Mouse (Mus musculus): ENCODE data around the gene Tbccd1. TPM values are rescaled to one million over a fixed set of nuclear protein-coding genes. Genes with fewer than 3 reads are reported as not detected.

Tbccd1 gene
- polyA plus RNA-seq (2015; fragmentation: Nextera tagmentation; extraction: Ambion mirVana), result 19.5 and 23.2 TPM in 2 replicates

- no peaks in the 10 kb centered on the region for H3K9me3 ChIP-seq (replicated peaks)
- peak within 1 kb of the TSS; percentile 89 for H3K4me2 ChIP-seq
- H3K4me3 ChIP-seq (replicated peaks), result peak within 1 kb of the TSS; percentile 96
- peaks cover 20% of the 10 kb centered on the region for H3K4me1 ChIP-seq
- H3K27ac ChIP-seq (replicated peaks), result peak within 1 kb of the TSS; percentile 77
- peak; percentile 99 for ATAC-seq (ENCODE audit: low FRiP score)
- H3K27me3 ChIP-seq (replicated peaks), result no peaks in the 10 kb centered on the region
- peak within 1 kb of the TSS; percentile 83 for H3K9ac ChIP-seq (replicated peaks)
- WGBS, result under 1% methylated on average over 62 of the region's 62 CpGs
- H3K36me3 ChIP-seq, result peaks cover 6% of the 10 kb centered on the region; the same call in 1 of the 2 replicates
Observed at GRCm38 (mm10) chr16:22857431-22858113, at the start of gene Tbccd1, which contains the start of gene Dnajb11. TSS of gene Tbccd1 (minus strand) at chr16:22857669. TSS of gene Dnajb11 (plus strand) at chr16:22857845.

DNA sequence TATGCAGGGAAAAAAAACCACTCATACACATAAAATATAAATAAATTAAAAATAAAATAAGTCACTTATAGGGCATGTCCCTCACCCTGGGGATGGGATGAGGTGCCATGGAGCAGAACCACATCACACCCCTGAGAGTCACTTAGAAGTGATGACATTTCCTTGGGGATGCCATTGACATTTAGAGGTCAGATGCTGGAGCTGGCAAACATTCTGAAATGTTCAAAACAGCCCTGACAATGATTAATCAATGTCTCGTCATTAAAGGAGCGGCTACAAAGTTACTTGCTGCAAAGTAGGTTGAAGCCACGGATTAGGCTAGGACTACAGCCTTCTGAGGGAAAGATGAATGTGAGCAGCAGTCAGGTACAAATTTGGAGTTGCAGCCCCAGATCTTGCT is 43.9 kb upstream of the Tbccd1 start:
- H3K27ac ChIP-seq (replicated peaks), result no peak overlapping the region
- no peak for ATAC-seq (ENCODE audit: low FRiP score)
- H3K9me3 ChIP-seq (replicated peaks), result no peaks in the 10 kb centered on the region
- no peak overlapping the region for H3K4me3 ChIP-seq (replicated peaks)
- H3K4me2 ChIP-seq, result no peak overlapping the region
- no peaks in the 10 kb centered on the region for H3K27me3 ChIP-seq (replicated peaks)
- 80% methylated on average over 3 of the region's 3 CpGs for WGBS
- H3K9ac ChIP-seq (replicated peaks), result no peak overlapping the region
- no peaks in the 10 kb centered on the region for H3K36me3 ChIP-seq
- no peaks in the 10 kb centered on the region for H3K4me1 ChIP-seq

- no peaks in the 10 kb centered on the region for H3K9me3 ChIP-seq (replicated peaks)
- H3K9ac ChIP-seq (replicated peaks), result no peak overlapping the region
- no peak overlapping the region for H3K4me2 ChIP-seq
- no peak for ATAC-seq (ENCODE audit: low FRiP score)
- H3K27me3 ChIP-seq (replicated peaks), result no peaks in the 10 kb centered on the region
- no peak overlapping the region for H3K4me3 ChIP-seq (replicated peaks)
- whole genome bisulfite sequencing, result 88% methylated on average over 10 of the region's 10 CpGs
- H3K27ac ChIP-seq (replicated peaks), result no peak overlapping the region
- no peaks in the 10 kb centered on the region for H3K4me1 ChIP-seq
- H3K36me3 ChIP-seq, result no peaks in the 10 kb centered on the region
Observed at GRCm38 (mm10) chr16:22899866-22900570, 42.5 kb upstream of the Tbccd1 start.

- WGBS, result 40% methylated on average over 5 of the region's 5 CpGs
- H3K36me3 ChIP-seq, result no peaks in the 10 kb centered on the region
- H3K4me2 ChIP-seq, result no peak overlapping the region
- H3K9me3 ChIP-seq (replicated peaks), result no peaks in the 10 kb centered on the region
- H3K27me3 ChIP-seq (replicated peaks), result no peaks in the 10 kb centered on the region
- no peak overlapping the region for H3K9ac ChIP-seq (replicated peaks)
- H3K4me1 ChIP-seq, result no peaks in the 10 kb centered on the region
- H3K4me3 ChIP-seq (replicated peaks), result no peak overlapping the region
- H3K27ac ChIP-seq (replicated peaks), result no peak overlapping the region
- ATAC-seq (ENCODE audit: low FRiP score), result no peak
Observed at GRCm38 (mm10) chr16:22899346-22899745, 41.9 kb upstream of the Tbccd1 start.

GRCm38 (mm10) chr16:22896618-22897017 is 39.1 kb upstream of the Tbccd1 start:
- H3K27me3 ChIP-seq (replicated peaks), result no peaks in the 10 kb centered on the region

DNA sequence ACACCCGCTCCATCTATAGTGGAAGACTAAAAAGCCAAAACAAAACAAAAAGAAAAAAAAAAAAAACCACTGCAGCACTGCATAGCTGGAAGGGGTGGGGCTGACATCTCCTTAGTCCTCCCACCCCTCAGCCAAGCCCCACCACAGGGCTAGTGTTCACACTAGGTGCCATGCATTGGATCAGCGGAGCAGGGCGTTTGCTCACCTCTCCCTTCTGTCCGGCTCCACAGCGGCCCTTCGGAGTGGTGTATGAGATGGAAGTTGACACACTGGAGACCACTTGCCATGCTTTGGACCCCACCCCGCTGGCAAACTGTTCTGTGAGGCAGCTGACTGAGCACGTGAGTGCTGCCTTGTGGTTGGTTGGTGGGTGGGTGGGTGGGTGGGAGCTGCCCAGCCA is 36.6 kb upstream of the Tbccd1 start:
- H3K4me2 ChIP-seq, result no peak overlapping the region
- WGBS, result 67% methylated on average over 8 of the region's 8 CpGs
- no peak overlapping the region for H3K27ac ChIP-seq (replicated peaks)

More at GRCm38 (mm10) chr16:22896618-22897017, 39.1 kb upstream of the Tbccd1 start:
- no peak overlapping the region for H3K9ac ChIP-seq (replicated peaks)
- WGBS, result 72% methylated on average over 2 of the region's 2 CpGs
- H3K27ac ChIP-seq (replicated peaks), result no peak overlapping the region
- H3K4me3 ChIP-seq (replicated peaks), result no peak overlapping the region
- no peak overlapping the region for H3K4me2 ChIP-seq
- no peak for ATAC-seq (ENCODE audit: low FRiP score)
- H3K9me3 ChIP-seq (replicated peaks), result no peaks in the 10 kb centered on the region
- no peaks in the 10 kb centered on the region for H3K4me1 ChIP-seq
- H3K36me3 ChIP-seq, result no peaks in the 10 kb centered on the region

GRCm38 (mm10) chr16:22891733-22892154 is 34.3 kb upstream of the Tbccd1 start:
- Histone ChIP-seq H3K27me3 (replicated peaks) (no peaks in the 10 kb centered on the region), H3K9ac (replicated peaks) (no peak overlapping the region), H3K4me1 (no peaks in the 10 kb centered on the region), H3K9me3 (replicated peaks) (no peaks in the 10 kb centered on the region), H3K4me2 (no peak overlapping the region), H3K27ac (replicated peaks) (no peak overlapping the region), H3K4me3 (replicated peaks) (no peak overlapping the region), H3K36me3 (no peaks in the 10 kb centered on the region)
- WGBS, result 93% methylated on average over 8 of the region's 8 CpGs
- no peak for ATAC-seq (ENCODE audit: low FRiP score)

More for the DNA sequence above, 36.6 kb upstream of the Tbccd1 start:
- no peak overlapping the region for H3K9ac ChIP-seq (replicated peaks)
- ATAC-seq (ENCODE audit: low FRiP score), result no peak
- H3K9me3 ChIP-seq (replicated peaks), result no peaks in the 10 kb centered on the region
- no peaks in the 10 kb centered on the region for H3K4me1 ChIP-seq
- H3K27me3 ChIP-seq (replicated peaks), result no peaks in the 10 kb centered on the region
- H3K4me3 ChIP-seq (replicated peaks), result no peak overlapping the region
- no peaks in the 10 kb centered on the region for H3K36me3 ChIP-seq

GRCm38 (mm10) chr16:22890683-22891510 is 33.4 kb upstream of the Tbccd1 start, which contains the start of gene Ahsg:
TSS of gene Ahsg (plus strand) at chr16:22891277.
- Histone ChIP-seq H3K27ac (replicated peaks) (no peak within 1 kb of the TSS), H3K27me3 (replicated peaks) (no peaks in the 10 kb centered on the region), H3K4me1 (no peaks in the 10 kb centered on the region), H3K9me3 (replicated peaks) (no peaks in the 10 kb centered on the region), H3K4me3 (replicated peaks) (no peak within 1 kb of the TSS), H3K9ac (replicated peaks) (no peak within 1 kb of the TSS), H3K4me2 (no peak within 1 kb of the TSS), H3K36me3 (no peaks in the 10 kb centered on the region)
- no peak for ATAC-seq (ENCODE audit: low FRiP score)
- WGBS, result 88% methylated on average over 11 of the region's 11 CpGs

DNA sequence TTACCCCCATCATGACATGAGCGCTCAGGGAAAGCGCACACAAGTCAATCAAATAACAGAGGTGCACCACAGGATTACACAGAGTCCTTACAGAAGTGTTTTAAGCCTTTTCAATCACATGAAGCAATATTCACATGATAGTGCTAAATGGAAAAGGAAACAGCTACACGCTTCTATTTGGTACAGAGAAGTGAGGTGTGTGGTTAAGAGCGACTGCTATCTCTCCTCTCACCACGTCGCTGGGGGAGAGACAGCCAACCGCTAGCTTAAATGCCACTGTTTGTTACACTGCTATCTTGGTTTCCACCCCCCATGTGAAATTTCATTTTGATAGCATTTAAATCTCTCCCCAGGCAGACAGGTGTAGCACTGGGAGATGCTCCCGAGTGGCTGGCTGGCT is 32.2 kb upstream of the Tbccd1 start:
- H3K9me3 ChIP-seq (replicated peaks), result no peaks in the 10 kb centered on the region
- H3K27me3 ChIP-seq (replicated peaks), result no peaks in the 10 kb centered on the region
- no peak overlapping the region for H3K4me2 ChIP-seq
- H3K36me3 ChIP-seq, result no peaks in the 10 kb centered on the region
- WGBS, result 93% methylated on average over 8 of the region's 8 CpGs
- no peak overlapping the region for H3K9ac ChIP-seq (replicated peaks)
- H3K4me1 ChIP-seq, result no peaks in the 10 kb centered on the region
- H3K4me3 ChIP-seq (replicated peaks), result no peak overlapping the region
- no peak overlapping the region for H3K27ac ChIP-seq (replicated peaks)
- no peak for ATAC-seq (ENCODE audit: low FRiP score)

GRCm38 (mm10) chr16:22888835-22889234 is 31.4 kb upstream of the Tbccd1 start:
- 49% methylated on average over 4 of the region's 4 CpGs for WGBS
- H3K4me2 ChIP-seq, result no peak overlapping the region
- no peaks in the 10 kb centered on the region for H3K36me3 ChIP-seq
- no peak for ATAC-seq (ENCODE audit: low FRiP score)
- no peaks in the 10 kb centered on the region for H3K27me3 ChIP-seq (replicated peaks)
- H3K27ac ChIP-seq (replicated peaks), result no peak overlapping the region
- no peaks in the 10 kb centered on the region for H3K4me1 ChIP-seq
- no peaks in the 10 kb centered on the region for H3K9me3 ChIP-seq (replicated peaks)
- H3K9ac ChIP-seq (replicated peaks), result no peak overlapping the region
- no peak overlapping the region for H3K4me3 ChIP-seq (replicated peaks)

GRCm38 (mm10) chr16:22886726-22887125 is 29.3 kb upstream of the Tbccd1 start:
- Histone ChIP-seq H3K27ac (replicated peaks) (no peak overlapping the region), H3K9ac (replicated peaks) (no peak overlapping the region), H3K36me3 (no peaks in the 10 kb centered on the region), H3K4me1 (no peaks in the 10 kb centered on the region), H3K4me2 (no peak overlapping the region), H3K27me3 (replicated peaks) (no peaks in the 10 kb centered on the region), H3K4me3 (replicated peaks) (no peak overlapping the region), H3K9me3 (replicated peaks) (no peaks in the 10 kb centered on the region)
- WGBS, result 87% methylated on average over 3 of the region's 3 CpGs
- ATAC-seq (ENCODE audit: low FRiP score), result no peak
